Mouse (Mus musculus) kidney, postnatal 0 days (tissue): ENCODE results near the gene Bmp5. TPM values are rescaled to one million over a fixed set of nuclear protein-coding genes. Genes with fewer than 3 reads are reported as not detected.

ENCODE experiments used
- ATAC-seq: fragments of 200-750 bp; cut with Nextera tagmentation; replicated peaks from 2 replicates; pipeline ENCODE4 v1.8.0; 2017; ENCODE audit warnings: low read depth, moderate number of reproducible peaks, moderate TSS enrichment, moderate library complexity; ENCODE audit not compliant: low FRiP score
- DNase-seq: peaks from one replicate; pipeline ENCODE4 v3.0.0-alpha.2; 2016; ENCODE audit warnings: low spot score
- H3K27ac ChIP-seq: fragments of 300-500 bp; sonication (generic); 2 replicates; pipeline ENCODE4 v1.5.1; 2014; ENCODE audit warnings: mild to moderate bottlenecking
- H3K27me3 ChIP-seq: fragments of 300-500 bp; sonication (generic); 2 replicates; pipeline ENCODE4 v1.6.1; 2014; ENCODE audit warnings: low read length, mixed read lengths; ENCODE audit not compliant: insufficient read depth
- H3K36me3 ChIP-seq: fragments of 300-500 bp; sonication (generic); 2 replicates; pipeline ENCODE4 v1.6.1; 2014; ENCODE audit warnings: low read length, mixed read lengths; ENCODE audit not compliant: insufficient read depth
- H3K4me1 ChIP-seq: fragments of 300-500 bp; sonication (generic); replicated peaks from 2 replicates; pipeline ENCODE4 v1.6.1; 2014; ENCODE audit warnings: antibody characterized with exemption, low read length, mixed read lengths; ENCODE audit not compliant: insufficient read depth
- H3K4me2 ChIP-seq: fragments of 300-500 bp; sonication (generic); 2 replicates; pipeline ENCODE4 v1.6.1; 2014; ENCODE audit warnings: mild to moderate bottlenecking, low read length, moderate library complexity, mixed read lengths
- H3K4me3 ChIP-seq: fragments of 300-500 bp; sonication (generic); replicated peaks from 2 replicates; pipeline ENCODE4 v1.5.1; 2014; ENCODE audit warnings: low read depth, low read length
- H3K9ac ChIP-seq: fragments of 300-500 bp; sonication (generic); 2 replicates; pipeline ENCODE4 v1.6.1; 2014; ENCODE audit warnings: low read depth, low read length
- H3K9me3 ChIP-seq: fragments of 300-500 bp; sonication (generic); replicated peaks from 2 replicates; pipeline ENCODE4 v1.6.1; 2016; ENCODE audit warnings: low read length, inconsistent platforms, mixed read lengths
- CTCF ChIP-seq: IDR thresholded peaks from 2 replicates; pipeline ENCODE4 v1.5.1; 2016; ENCODE audit warnings: antibody characterized with exemption, low read depth, mild to moderate bottlenecking, moderate library complexity
- WGBS: fragments of 180-500 bp; shearing (Covaris S2); extraction: QIAGEN DNeasy Blood & Tissue Kit; methylation state at CpG from one replicate; pipeline ENCODE4 v1.1.7; 2014; 5-methylcytosine and 5-hydroxymethylcytosine counted together
- polyA plus RNA-seq: library from polyadenylated mRNA; unstranded; fragments of >200 nt; fragmentation: Nextera tagmentation; extraction: Ambion mirVana; gene quantifications from 2 replicates; pipeline ENCODE4 v1.2.1, GENCODE M21; 2015

Bmp5 gene
- polyA plus RNA-seq, 1 experiment from 2014 or later, result 0.39 TPM

DNA sequence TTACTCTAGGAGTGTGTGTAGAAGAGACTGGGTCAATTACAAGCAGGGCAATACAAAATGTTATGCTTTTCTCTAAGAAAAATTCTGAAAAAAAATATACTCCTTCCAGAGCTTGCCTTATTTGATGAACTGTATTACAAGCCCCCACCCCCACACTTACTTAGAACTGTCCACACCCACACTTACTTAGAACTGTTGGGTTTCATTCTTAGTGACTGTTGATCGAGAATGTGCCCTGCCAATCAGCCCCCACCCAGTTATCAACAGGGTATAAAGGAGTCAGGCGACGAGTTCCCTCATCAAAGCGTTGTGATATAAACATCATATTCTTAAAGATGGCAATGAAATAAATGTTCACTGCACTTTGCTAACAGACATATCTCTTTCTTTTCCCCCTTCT is 122.9 kb downstream of the Bmp5 start:
- no peaks in the 10 kb centered on the region for H3K36me3 ChIP-seq
- no peaks in the 10 kb centered on the region for H3K4me1 ChIP-seq
- DNase-seq (no peak), ATAC-seq (no peak)
- no peak overlapping the region for H3K4me2 ChIP-seq
- no peaks in the 10 kb centered on the region for H3K9me3 ChIP-seq
- 87% methylated on average over 4 of the region's 4 CpGs for WGBS
- H3K4me3 ChIP-seq, result no peak overlapping the region
- no peaks in the 10 kb centered on the region for H3K27me3 ChIP-seq
- no peak overlapping the region for H3K27ac ChIP-seq
- TF ChIP-seq CTCF, result no peak
- no peak overlapping the region for H3K9ac ChIP-seq

DNA sequence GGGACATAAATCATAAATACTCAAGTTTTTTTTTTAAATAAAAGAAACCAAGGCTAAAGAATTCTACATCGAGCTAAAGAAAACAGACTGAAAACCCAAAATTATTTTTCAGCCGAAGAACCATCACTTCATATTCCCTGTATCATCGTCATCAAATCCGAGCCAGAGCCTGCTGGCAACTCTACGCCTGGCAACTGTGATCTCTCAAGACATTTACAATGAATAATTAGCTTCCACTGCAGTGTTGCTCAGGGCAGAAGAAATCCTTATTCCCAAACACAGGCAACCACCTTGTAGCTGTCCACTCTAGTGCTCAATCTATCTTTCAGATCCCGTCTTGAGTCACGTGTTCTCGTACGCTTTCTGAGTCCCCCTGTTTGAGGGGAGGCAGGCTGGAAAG is 126.1 kb downstream of the Bmp5 start:
- ATAC-seq (no peak), DNase-seq (no peak)
- WGBS, result 70% methylated on average over 9 of the region's 9 CpGs
- H3K9ac ChIP-seq, result no peak overlapping the region
- no peak overlapping the region for H3K4me3 ChIP-seq
- TF ChIP-seq CTCF, result no peak
- no peaks in the 10 kb centered on the region for H3K27me3 ChIP-seq
- no peaks in the 10 kb centered on the region for H3K9me3 ChIP-seq
- no peak overlapping the region for H3K4me2 ChIP-seq
- H3K4me1 ChIP-seq, result no peaks in the 10 kb centered on the region
- no peak overlapping the region for H3K27ac ChIP-seq
- no peaks in the 10 kb centered on the region for H3K36me3 ChIP-seq

GRCm38 (mm10) chr9:75905497-75905896 is 130.3 kb downstream of the Bmp5 start:
- H3K4me3 ChIP-seq, result no peak overlapping the region
- no peak overlapping the region for H3K27ac ChIP-seq
- 48% methylated on average over 2 of the region's 2 CpGs for WGBS
- H3K9ac ChIP-seq, result no peak overlapping the region
- TF ChIP-seq CTCF, result peak; percentile 48; the same call in 1 of the 2 replicates
- H3K36me3 ChIP-seq, result no peaks in the 10 kb centered on the region
- H3K27me3 ChIP-seq, result no peaks in the 10 kb centered on the region
- H3K9me3 ChIP-seq, result no peaks in the 10 kb centered on the region
- no peak for DNase-seq
- H3K4me1 ChIP-seq, result no peaks in the 10 kb centered on the region
- ATAC-seq, result no peak
- no peak overlapping the region for H3K4me2 ChIP-seq

DNA sequence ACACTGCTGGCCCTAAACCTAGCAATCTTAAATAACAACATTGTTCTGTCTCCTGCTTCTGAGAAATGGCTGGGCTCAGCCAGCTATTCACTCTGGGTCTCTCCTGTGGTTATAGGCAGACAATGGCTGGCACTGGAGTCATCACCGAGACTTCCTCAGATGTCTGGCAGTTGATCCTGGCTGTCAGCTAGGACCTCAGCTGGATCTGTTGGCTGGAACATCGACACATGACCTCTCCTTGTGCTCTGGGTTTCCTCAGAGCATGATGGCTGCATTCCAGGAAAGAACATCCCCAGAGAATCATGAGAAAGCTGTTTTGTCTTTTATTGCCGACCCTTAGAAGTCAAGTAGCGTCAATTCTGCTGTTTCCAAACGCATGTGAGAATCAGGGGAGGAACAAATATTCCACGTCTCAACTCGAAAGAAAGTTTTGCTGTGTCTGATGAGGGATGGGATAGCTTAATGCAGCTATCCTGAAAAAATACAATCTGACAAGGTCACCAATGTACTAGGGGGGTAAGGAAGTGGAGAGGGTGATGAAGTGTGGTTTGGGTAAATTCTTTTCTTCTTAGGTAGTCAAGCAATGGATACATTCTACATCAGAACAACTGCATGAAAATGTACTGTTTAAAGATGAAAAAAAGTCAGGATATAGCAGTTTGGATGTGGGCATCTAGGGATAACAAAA is 135.1 kb downstream of the Bmp5 start:
- WGBS, result 31% methylated on average over 7 of the region's 7 CpGs
- peak; percentile 78 for DNase-seq
- no peaks in the 10 kb centered on the region for H3K9me3 ChIP-seq
- H3K27ac ChIP-seq, result no peak overlapping the region
- TF ChIP-seq CTCF, result no peak
- no peaks in the 10 kb centered on the region for H3K36me3 ChIP-seq
- H3K4me2 ChIP-seq, result no peak overlapping the region
- no peak for ATAC-seq
- H3K4me3 ChIP-seq, result no peak overlapping the region
- no peaks in the 10 kb centered on the region for H3K27me3 ChIP-seq
- no peak overlapping the region for H3K9ac ChIP-seq
- no peaks in the 10 kb centered on the region for H3K4me1 ChIP-seq

DNA sequence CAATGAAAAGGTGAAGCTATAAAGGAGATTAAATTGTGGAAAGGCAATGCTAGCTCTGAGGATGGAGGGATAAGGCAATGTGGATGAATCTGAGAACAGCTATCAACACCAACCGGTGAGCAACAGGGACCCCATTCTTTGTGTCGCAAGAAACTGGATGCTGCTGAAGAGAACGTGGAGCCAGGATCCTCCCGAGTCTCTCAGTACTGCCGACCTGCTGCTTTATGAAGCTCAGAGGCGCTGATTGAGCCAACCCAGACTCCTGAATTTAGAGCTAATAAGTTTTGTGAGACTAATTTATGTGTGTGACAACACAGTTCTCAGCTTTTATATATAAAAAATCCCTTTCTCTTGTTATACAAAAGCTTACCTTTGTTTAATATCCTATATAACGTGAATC is 136.4 kb downstream of the Bmp5 start:
- Histone ChIP-seq H3K36me3 (no peaks in the 10 kb centered on the region), H3K4me3 (no peak overlapping the region), H3K27me3 (no peaks in the 10 kb centered on the region), H3K4me2 (no peak overlapping the region), H3K9ac (no peak overlapping the region), H3K4me1 (no peaks in the 10 kb centered on the region), H3K27ac (no peak overlapping the region), H3K9me3 (no peaks in the 10 kb centered on the region)
- TF ChIP-seq CTCF, result no peak
- 73% methylated on average over 7 of the region's 7 CpGs for WGBS
- ATAC-seq (no peak), DNase-seq (no peak)

- TF ChIP-seq CTCF, result no peak
- no peak for DNase-seq
- no peak overlapping the region for H3K4me2 ChIP-seq
- H3K27me3 ChIP-seq, result no peaks in the 10 kb centered on the region
- H3K4me1 ChIP-seq, result no peaks in the 10 kb centered on the region
- 16% methylated on average over 2 of the region's 2 CpGs for WGBS
- ATAC-seq, result no peak
- H3K4me3 ChIP-seq, result no peak overlapping the region
- no peaks in the 10 kb centered on the region for H3K36me3 ChIP-seq
- H3K9ac ChIP-seq, result no peak overlapping the region
- no peak overlapping the region for H3K27ac ChIP-seq
- no peaks in the 10 kb centered on the region for H3K9me3 ChIP-seq
These were observed 140.9 kb downstream of the Bmp5 start for GRCm38 (mm10) chr9:75916027-75916426.
